Mouse (Mus musculus): ENCODE results near the gene Gm49361.

- TF ChIP-seq CTCF (IDR thresholded peaks at IDR 0.05; ENCODE audit: control insufficient read depth, insufficient read depth, insufficient replicate concordance, low read depth, low read length) (no peak), POLR2A (IDR thresholded peaks at IDR 0.05; ENCODE audit: control insufficient read depth, low read depth, low read length) (no peak)
Observed at GRCm38 (mm10) chr14:57745291-57745969, 473 bp downstream of the Gm49361 start.
